Mouse (Mus musculus) ES-E14 (cell line): ENCODE data around the gene Serpina6.

Experiments
- MAFK ChIP-seq: IDR thresholded peaks from 2 replicates; pipeline ENCODE4 v1.6.1; 2014; ENCODE audit warnings: mild to moderate bottlenecking, low read depth, low read length, inconsistent platforms; ENCODE audit not compliant: insufficient read depth
- ZC3H11A ChIP-seq: IDR thresholded peaks from 2 replicates; pipeline ENCODE4 v1.6.1; 2012; ENCODE audit warnings: low read depth, mild to moderate bottlenecking, inconsistent platforms, low read length, borderline replicate concordance
- ZNF384 ChIP-seq: IDR thresholded peaks from 2 replicates; pipeline ENCODE4 v1.6.1; 2012; ENCODE audit warnings: low read depth, low read length, inconsistent platforms

DNA sequence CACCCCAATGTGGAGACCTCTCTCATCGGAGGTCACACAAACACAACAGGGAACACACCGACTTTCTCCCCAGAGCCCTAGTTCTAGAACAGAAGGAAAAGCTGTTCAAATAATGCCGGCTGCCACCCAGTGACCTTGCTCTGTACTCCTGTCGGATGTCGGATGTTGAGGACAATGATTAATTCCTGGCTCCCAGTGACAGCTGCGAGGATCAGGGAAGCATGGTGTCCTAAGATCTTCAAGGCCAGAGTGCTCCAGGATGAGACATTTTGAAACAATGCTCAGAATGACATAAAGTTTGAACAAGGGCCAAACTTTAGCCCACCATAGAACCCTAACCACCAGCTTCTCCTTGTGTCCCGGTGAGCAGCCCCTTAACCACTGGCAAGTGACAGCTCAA lies 30.0 kb upstream of the Serpina6 start:
- no peak for TF ChIP-seq ZC3H11A
- TF ChIP-seq ZNF384 = no peak
- no peak for TF ChIP-seq MAFK
